Mouse (Mus musculus): ENCODE measurements around the gene Acot8.

DNA sequence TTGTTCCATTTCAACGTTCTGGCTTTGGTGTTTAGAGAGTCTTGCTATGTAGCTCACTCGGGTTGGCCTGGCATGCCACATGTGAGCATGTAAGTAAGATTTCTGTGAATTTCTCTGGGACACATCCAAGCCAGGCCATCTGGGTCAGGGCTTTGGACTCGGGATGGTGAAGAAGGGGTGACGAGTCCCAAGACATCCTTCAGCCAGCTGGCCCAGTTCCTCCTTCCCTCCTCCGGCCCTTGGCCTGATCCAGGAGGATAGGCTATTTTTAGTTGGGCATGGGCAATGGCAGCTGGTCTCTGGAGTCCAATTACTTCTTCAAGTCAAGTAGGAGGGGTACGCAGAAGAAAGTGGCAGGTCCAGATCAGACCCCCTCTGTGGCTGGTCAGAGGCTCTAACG lies 25.9 kb downstream of the Acot8 start:
- TF ChIP-seq ZC3H11A (IDR thresholded peaks at IDR 0.05; ENCODE audit: borderline replicate concordance, low read depth, low read length): no peak
- TF ChIP-seq ZNF384 (IDR thresholded peaks at IDR 0.05; ENCODE audit: low read depth, low read length): no peak
- no peak for TF ChIP-seq MAFK (IDR thresholded peaks at IDR 0.05; ENCODE audit: insufficient read depth, low read depth, low read length)
- no peak for TF ChIP-seq HCFC1 (IDR thresholded peaks at IDR 0.05; ENCODE audit: borderline replicate concordance, insufficient read depth, low read length)
- TF ChIP-seq CHD2 (IDR thresholded peaks at IDR 0.05; ENCODE audit: low read depth, low read length): no peak

All from ES-E14 (cell line).